Mouse (Mus musculus) forebrain, embryonic 12.5 days (tissue): ENCODE measurements around the gene Dmxl2. TPM values are rescaled to one million over a fixed set of nuclear protein-coding genes. Genes with fewer than 3 reads are reported as not detected.

ENCODE experiments used
- ATAC-seq: fragments of 200-750 bp; cut with Nextera tagmentation; 2 replicates; pipeline ENCODE4 v1.8.0; 2017; ENCODE audit warnings: moderate TSS enrichment; ENCODE audit not compliant: low FRiP score
- H3K27ac ChIP-seq: fragments of 300-500 bp; sonication (generic); 2 replicates; pipeline ENCODE4 v1.5.1; 2016; ENCODE audit warnings: mild to moderate bottlenecking
- H3K27me3 ChIP-seq: fragments of 300-500 bp; sonication (generic); 2 replicates; pipeline ENCODE4 v1.6.1; 2016; ENCODE audit warnings: mild to moderate bottlenecking
- H3K36me3 ChIP-seq: fragments of 300-500 bp; sonication (generic); replicated peaks from 2 replicates; pipeline ENCODE4 v1.6.1; 2016; ENCODE audit warnings: mild to moderate bottlenecking
- H3K4me1 ChIP-seq: fragments of 300-500 bp; sonication (generic); 2 replicates; pipeline ENCODE4 v1.6.1; 2016
- H3K4me2 ChIP-seq: fragments of 300-500 bp; sonication (generic); 2 replicates; pipeline ENCODE4 v1.6.1; 2016; ENCODE audit warnings: mild to moderate bottlenecking, moderate library complexity
- H3K4me3 ChIP-seq: fragments of 300-500 bp; sonication (generic); replicated peaks from 2 replicates; pipeline ENCODE4 v1.5.1; 2016; ENCODE audit warnings: mild to moderate bottlenecking
- H3K9ac ChIP-seq: fragments of 300-500 bp; sonication (generic); 2 replicates; pipeline ENCODE4 v1.6.1; 2016; ENCODE audit warnings: mild to moderate bottlenecking
- H3K9me3 ChIP-seq: fragments of 300-500 bp; sonication (generic); 2 replicates; pipeline ENCODE4 v1.6.1; 2016
- WGBS: fragments of 180-500 bp; shearing (Covaris S2); methylation state at CpG from one replicate; pipeline ENCODE4 v1.1.7; 2016; 5-methylcytosine and 5-hydroxymethylcytosine counted together
- polyA plus RNA-seq: library from polyadenylated mRNA; unstranded; fragments of >200 nt; fragmentation: Nextera tagmentation; extraction: Ambion mirVana; gene quantifications from 2 replicates; pipeline ENCODE4 v1.2.1, GENCODE M21; 2016

Gene Dmxl2
- polyA plus RNA-seq, 1 experiment from 2014 or later, result 21.0 TPM

- H3K4me1 ChIP-seq, result no peaks in the 10 kb centered on the region
- no peak overlapping the region for H3K4me2 ChIP-seq
- no peaks in the 10 kb centered on the region for H3K9me3 ChIP-seq
- ATAC-seq, result no peak
- no peaks in the 10 kb centered on the region for H3K27me3 ChIP-seq
- H3K36me3 ChIP-seq, result no peaks in the 10 kb centered on the region
- H3K9ac ChIP-seq, result no peak overlapping the region
- H3K4me3 ChIP-seq, result no peak overlapping the region
- 87% methylated on average over 2 of the region's 2 CpGs for WGBS
- H3K27ac ChIP-seq, result no peak overlapping the region
These were observed 11.0 kb downstream of the Dmxl2 start for GRCm38 (mm10) chr9:54490431-54490830.

GRCm38 (mm10) chr9:54489599-54489998, 11.8 kb downstream of the Dmxl2 start:
- no peak overlapping the region for H3K4me2 ChIP-seq
- H3K4me1 ChIP-seq, result no peaks in the 10 kb centered on the region
- H3K36me3 ChIP-seq, result no peaks in the 10 kb centered on the region
- WGBS, result 89% methylated on average over 2 of the region's 2 CpGs
- H3K27ac ChIP-seq, result no peak overlapping the region
- H3K27me3 ChIP-seq, result no peaks in the 10 kb centered on the region
- no peak for ATAC-seq
- no peak overlapping the region for H3K4me3 ChIP-seq
- H3K9ac ChIP-seq, result no peak overlapping the region
- H3K9me3 ChIP-seq, result no peaks in the 10 kb centered on the region

- H3K27me3 ChIP-seq, result no peaks in the 10 kb centered on the region
- no peaks in the 10 kb centered on the region for H3K4me1 ChIP-seq
- H3K27ac ChIP-seq, result no peak overlapping the region
- ATAC-seq, result no peak
- no peak overlapping the region for H3K4me2 ChIP-seq
- no peak overlapping the region for H3K9ac ChIP-seq
- H3K9me3 ChIP-seq, result no peaks in the 10 kb centered on the region
- H3K36me3 ChIP-seq, result no peaks in the 10 kb centered on the region
- 90% methylated on average over 2 of the region's 2 CpGs for WGBS
- H3K4me3 ChIP-seq, result no peak overlapping the region
These were observed 16.5 kb downstream of the Dmxl2 start for GRCm38 (mm10) chr9:54484927-54485326.

- no peak overlapping the region for H3K4me2 ChIP-seq
- H3K27ac ChIP-seq, result no peak overlapping the region
- no peaks in the 10 kb centered on the region for H3K4me1 ChIP-seq
- no peak overlapping the region for H3K4me3 ChIP-seq
- WGBS, result 78% methylated on average over 4 of the region's 4 CpGs
- ATAC-seq, result no peak
- no peaks in the 10 kb centered on the region for H3K9me3 ChIP-seq
- H3K27me3 ChIP-seq, result no peaks in the 10 kb centered on the region
- no peak overlapping the region for H3K9ac ChIP-seq
- H3K36me3 ChIP-seq, result no peaks in the 10 kb centered on the region
These were observed 18.2 kb downstream of the Dmxl2 start for GRCm38 (mm10) chr9:54483215-54483614.

- 91% methylated on average over 4 of the region's 4 CpGs for WGBS
These were observed 18.7 kb downstream of the Dmxl2 start for GRCm38 (mm10) chr9:54482763-54483162.

GRCm38 (mm10) chr9:54479054-54479453, 22.4 kb downstream of the Dmxl2 start:
- no peak overlapping the region for H3K27ac ChIP-seq
- H3K4me2 ChIP-seq, result no peak overlapping the region
- no peaks in the 10 kb centered on the region for H3K27me3 ChIP-seq
- 92% methylated on average over 1 of the region's 1 CpGs for WGBS
- H3K4me1 ChIP-seq, result no peaks in the 10 kb centered on the region
- no peak for ATAC-seq
- H3K9ac ChIP-seq, result no peak overlapping the region
- no peak overlapping the region for H3K4me3 ChIP-seq
- H3K36me3 ChIP-seq, result no peaks in the 10 kb centered on the region
- H3K9me3 ChIP-seq, result no peaks in the 10 kb centered on the region

More at GRCm38 (mm10) chr9:54482763-54483162, 18.7 kb downstream of the Dmxl2 start:
- Histone ChIP-seq H3K36me3 (no peaks in the 10 kb centered on the region), H3K4me3 (no peak overlapping the region), H3K4me2 (no peak overlapping the region), H3K9ac (no peak overlapping the region), H3K9me3 (no peaks in the 10 kb centered on the region), H3K27ac (no peak overlapping the region), H3K4me1 (no peaks in the 10 kb centered on the region), H3K27me3 (no peaks in the 10 kb centered on the region)
- ATAC-seq, result no peak

GRCm38 (mm10) chr9:54478117-54478516, 23.3 kb downstream of the Dmxl2 start:
- Histone ChIP-seq H3K9ac (no peak overlapping the region), H3K27me3 (no peaks in the 10 kb centered on the region), H3K4me3 (no peak overlapping the region), H3K9me3 (no peaks in the 10 kb centered on the region), H3K4me1 (no peaks in the 10 kb centered on the region), H3K4me2 (no peak overlapping the region), H3K36me3 (no peaks in the 10 kb centered on the region), H3K27ac (no peak overlapping the region)
- ATAC-seq, result no peak
- 69% methylated on average over 3 of the region's 3 CpGs for WGBS

GRCm38 (mm10) chr9:54474546-54474945, 26.9 kb downstream of the Dmxl2 start:
- H3K27me3 ChIP-seq, result no peaks in the 10 kb centered on the region
- 91% methylated on average over 5 of the region's 5 CpGs for WGBS
- no peak overlapping the region for H3K4me2 ChIP-seq
- H3K27ac ChIP-seq, result no peak overlapping the region
- no peak overlapping the region for H3K9ac ChIP-seq
- no peaks in the 10 kb centered on the region for H3K9me3 ChIP-seq
- no peaks in the 10 kb centered on the region for H3K4me1 ChIP-seq
- H3K36me3 ChIP-seq, result no peaks in the 10 kb centered on the region
- no peak for ATAC-seq
- H3K4me3 ChIP-seq, result no peak overlapping the region

- Histone ChIP-seq H3K9ac (no peak overlapping the region), H3K27me3 (no peaks in the 10 kb centered on the region), H3K4me2 (no peak overlapping the region), H3K9me3 (no peaks in the 10 kb centered on the region), H3K4me1 (no peaks in the 10 kb centered on the region), H3K27ac (no peak overlapping the region), H3K36me3 (no peaks in the 10 kb centered on the region), H3K4me3 (no peak overlapping the region)
- no peak for ATAC-seq
- WGBS, result 79% methylated on average over 4 of the region's 4 CpGs
These were observed 27.4 kb downstream of the Dmxl2 start for GRCm38 (mm10) chr9:54474031-54474430.

GRCm38 (mm10) chr9:54472784-54473183, 28.6 kb downstream of the Dmxl2 start:
- H3K27ac ChIP-seq, result no peak overlapping the region
- no peak for ATAC-seq
- H3K36me3 ChIP-seq, result no peaks in the 10 kb centered on the region
- no peaks in the 10 kb centered on the region for H3K9me3 ChIP-seq
- H3K9ac ChIP-seq, result no peak overlapping the region
- WGBS, result 73% methylated on average over 3 of the region's 3 CpGs
- H3K4me3 ChIP-seq, result no peak overlapping the region
- H3K4me2 ChIP-seq, result no peak overlapping the region
- no peaks in the 10 kb centered on the region for H3K4me1 ChIP-seq
- H3K27me3 ChIP-seq, result no peaks in the 10 kb centered on the region

- WGBS, result 93% methylated on average over 2 of the region's 2 CpGs
- Histone ChIP-seq H3K9me3 (no peaks in the 10 kb centered on the region), H3K4me2 (no peak overlapping the region), H3K27me3 (no peaks in the 10 kb centered on the region), H3K4me1 (no peaks in the 10 kb centered on the region), H3K36me3 (no peaks in the 10 kb centered on the region), H3K4me3 (no peak overlapping the region), H3K9ac (no peak overlapping the region), H3K27ac (no peak overlapping the region)
- ATAC-seq, result no peak
These were observed 32.1 kb downstream of the Dmxl2 start for GRCm38 (mm10) chr9:54469339-54469738.

GRCm38 (mm10) chr9:54467433-54467933, 33.9 kb downstream of the Dmxl2 start:
- no peak overlapping the region for H3K9ac ChIP-seq
- no peak overlapping the region for H3K27ac ChIP-seq
- no peaks in the 10 kb centered on the region for H3K4me1 ChIP-seq
- H3K27me3 ChIP-seq, result no peaks in the 10 kb centered on the region
- WGBS, result 87% methylated on average over 1 of the region's 1 CpGs
- H3K36me3 ChIP-seq, result no peaks in the 10 kb centered on the region
- H3K4me2 ChIP-seq, result no peak overlapping the region
- H3K4me3 ChIP-seq, result no peak overlapping the region
- H3K9me3 ChIP-seq, result no peaks in the 10 kb centered on the region
- no peak for ATAC-seq

GRCm38 (mm10) chr9:54463483-54464054, 37.9 kb downstream of the Dmxl2 start:
- no peak overlapping the region for H3K4me3 ChIP-seq
- H3K27me3 ChIP-seq, result no peaks in the 10 kb centered on the region
- H3K27ac ChIP-seq, result no peak overlapping the region
- no peaks in the 10 kb centered on the region for H3K9me3 ChIP-seq
- no peak overlapping the region for H3K9ac ChIP-seq
- H3K4me1 ChIP-seq, result no peaks in the 10 kb centered on the region
- ATAC-seq, result no peak
- H3K4me2 ChIP-seq, result no peak overlapping the region
- WGBS, result 80% methylated on average over 4 of the region's 4 CpGs
- H3K36me3 ChIP-seq, result no peaks in the 10 kb centered on the region
